Mouse (Mus musculus): ENCODE results near the gene Cant1. TPM values are rescaled to one million over a fixed set of nuclear protein-coding genes. Genes with fewer than 3 reads are reported as not detected.

Cant1 gene
- 4.0 TPM for polyA plus RNA-seq (2014; fragmentation: Illumina TruSeq; extraction: RNeasy Lipid Tissue Mini Kit (QIAGEN cat#74804); ENCODE audit: low read depth, low replicate concordance)

GRCm38 (mm10) chr11:118418834-118419504 lies at the start of gene Cant1:
TSS of gene Cant1 (minus strand) at chr11:118419086.

GRCm38 (mm10) chr11:118427986-118428385 lies 9.1 kb upstream of the Cant1 start, which contains the start of gene C1qtnf1:
TSS of gene C1qtnf1 (plus strand) at chr11:118428203.

GRCm38 (mm10) chr11:118401760-118402280 lies 17.1 kb downstream of the Cant1 start, which contains the start of gene Lgals3bp:
TSS of gene Lgals3bp (minus strand) at chr11:118402092.

Other genes with a start within 250 kb of the Cant1 start
- 31.2 TPM for gene Cyth1, start 170.5 kb downstream of the Cant1 start, polyA plus RNA-seq (2014; fragmentation: Illumina TruSeq; extraction: RNeasy Lipid Tissue Mini Kit (QIAGEN cat#74804); ENCODE audit: low read depth, low replicate concordance)
- gene Usp36, start 128.8 kb downstream of the Cant1 start, polyA plus RNA-seq (2014; fragmentation: Illumina TruSeq; extraction: RNeasy Lipid Tissue Mini Kit (QIAGEN cat#74804); ENCODE audit: low read depth, low replicate concordance): 1.9 TPM
- not detected for gene Cep295nl, start 76.6 kb downstream of the Cant1 start, polyA plus RNA-seq (2014; fragmentation: Illumina TruSeq; extraction: RNeasy Lipid Tissue Mini Kit (QIAGEN cat#74804); ENCODE audit: low read depth, low replicate concordance)
- 39.2 TPM for gene Timp2, start 63.3 kb downstream of the Cant1 start, polyA plus RNA-seq (2014; fragmentation: Illumina TruSeq; extraction: RNeasy Lipid Tissue Mini Kit (QIAGEN cat#74804); ENCODE audit: low read depth, low replicate concordance)
- gene Lgals3bp, start 17.0 kb downstream of the Cant1 start, polyA plus RNA-seq (2014; fragmentation: Illumina TruSeq; extraction: RNeasy Lipid Tissue Mini Kit (QIAGEN cat#74804); ENCODE audit: low read depth, low replicate concordance): 7.9 TPM
- gene C1qtnf1, start 9.1 kb upstream of the Cant1 start, polyA plus RNA-seq (2014; fragmentation: Illumina TruSeq; extraction: RNeasy Lipid Tissue Mini Kit (QIAGEN cat#74804); ENCODE audit: low read depth, low replicate concordance): 3.9 TPM
- 1.6 TPM for gene Engase, start 57.7 kb upstream of the Cant1 start, polyA plus RNA-seq (2014; fragmentation: Illumina TruSeq; extraction: RNeasy Lipid Tissue Mini Kit (QIAGEN cat#74804); ENCODE audit: low read depth, low replicate concordance)

Measured in kidney, adult 10 weeks (tissue).